Mouse (Mus musculus) spleen, adult 12 weeks (tissue): ENCODE results near the gene March4.

ENCODE experiments used
- DNase-seq: peaks from one replicate; pipeline ENCODE4 v3.0.0; 2022; ENCODE audit warnings: low spot score

The March4 gene

GRCm38 (mm10) chr1:72530516-72531196, 6.1 kb downstream of the March4 start:
- DNase-seq = no peak

GRCm38 (mm10) chr1:72529192-72529591, 7.5 kb downstream of the March4 start:
- DNase-seq = no peak

GRCm38 (mm10) chr1:72523601-72524000, 13.1 kb downstream of the March4 start:
- DNase-seq = no peak

- DNase-seq = no peak
These were observed 25.8 kb downstream of the March4 start for GRCm38 (mm10) chr1:72510778-72511520.

- no peak for DNase-seq
These were observed 27.2 kb downstream of the March4 start for GRCm38 (mm10) chr1:72509551-72509950.

GRCm38 (mm10) chr1:72507670-72508069, 29.1 kb downstream of the March4 start:
- no peak for DNase-seq

- no peak for DNase-seq
These were observed 30.5 kb downstream of the March4 start for GRCm38 (mm10) chr1:72506202-72506601.

- no peak for DNase-seq
These were observed 39.1 kb downstream of the March4 start for GRCm38 (mm10) chr1:72497609-72498008.

GRCm38 (mm10) chr1:72493454-72493853, 43.3 kb downstream of the March4 start:
- no peak for DNase-seq

- DNase-seq = no peak
These were observed 44.1 kb downstream of the March4 start for GRCm38 (mm10) chr1:72492666-72493065.

- no peak for DNase-seq
These were observed 45.4 kb downstream of the March4 start for GRCm38 (mm10) chr1:72491307-72491706.

- DNase-seq = no peak
These were observed 45.9 kb downstream of the March4 start for GRCm38 (mm10) chr1:72490801-72491200.

GRCm38 (mm10) chr1:72490193-72490592, 46.5 kb downstream of the March4 start:
- no peak for DNase-seq

GRCm38 (mm10) chr1:72476594-72476993, 60.1 kb downstream of the March4 start:
- no peak for DNase-seq

GRCm38 (mm10) chr1:72469075-72469474, 67.7 kb downstream of the March4 start:
- no peak for DNase-seq

- no peak for DNase-seq
These were observed 68.2 kb downstream of the March4 start for GRCm38 (mm10) chr1:72468466-72469003.

GRCm38 (mm10) chr1:72464926-72465583, 71.7 kb downstream of the March4 start:
- no peak for DNase-seq

- DNase-seq = no peak
These were observed 74.2 kb downstream of the March4 start for GRCm38 (mm10) chr1:72462516-72462915.

GRCm38 (mm10) chr1:72457652-72458051, 79.1 kb downstream of the March4 start:
- DNase-seq = no peak

GRCm38 (mm10) chr1:72455923-72456322, 80.8 kb downstream of the March4 start:
- no peak for DNase-seq

GRCm38 (mm10) chr1:72454733-72455201, 82.0 kb downstream of the March4 start:
- no peak for DNase-seq

- no peak for DNase-seq
These were observed 83.9 kb downstream of the March4 start for GRCm38 (mm10) chr1:72452839-72453238.

GRCm38 (mm10) chr1:72450790-72451189, 85.9 kb downstream of the March4 start:
- DNase-seq = no peak
